Mouse (Mus musculus) MN1 (cell line): ENCODE measurements around the gene Cdc42bpa.

Source experiments
- DNase-seq: peaks from one replicate; pipeline ENCODE4 v3.0.0-alpha.2; 2016; ENCODE audit warnings: low spot score

The Cdc42bpa gene

GRCm38 (mm10) chr1:180191651-180192220 is 231.5 kb downstream of the Cdc42bpa start:
- DNase-seq, result no peak

- no peak for DNase-seq
Observed at GRCm38 (mm10) chr1:180192866-180193265, 232.6 kb downstream of the Cdc42bpa start.

- DNase-seq, result no peak
Observed at GRCm38 (mm10) chr1:180193391-180193935, 233.2 kb downstream of the Cdc42bpa start.

- DNase-seq, result no peak
Observed at GRCm38 (mm10) chr1:180194048-180194447, 233.8 kb downstream of the Cdc42bpa start.

GRCm38 (mm10) chr1:180194781-180195471 is 234.7 kb downstream of the Cdc42bpa start:
- DNase-seq, result peak; percentile 75

GRCm38 (mm10) chr1:180195703-180196381 is 235.6 kb downstream of the Cdc42bpa start:
- peak; percentile 99 for DNase-seq

GRCm38 (mm10) chr1:180196508-180196907 is 236.2 kb downstream of the Cdc42bpa start:
- no peak for DNase-seq

- no peak for DNase-seq
Observed at GRCm38 (mm10) chr1:180197956-180198355, 237.7 kb downstream of the Cdc42bpa start.

- DNase-seq, result no peak
Observed at GRCm38 (mm10) chr1:180198959-180199714, 238.9 kb downstream of the Cdc42bpa start, which contains the start of gene Coq8a. Gene Coq8a (minus strand): TSS chr1:180199602.

- no peak for DNase-seq
Observed at GRCm38 (mm10) chr1:180199715-180200050, 239.4 kb downstream of the Cdc42bpa start.

GRCm38 (mm10) chr1:180200722-180201121 is 240.4 kb downstream of the Cdc42bpa start:
- DNase-seq, result no peak

GRCm38 (mm10) chr1:180208370-180208769 is 248.1 kb downstream of the Cdc42bpa start:
- DNase-seq, result no peak

- DNase-seq, result no peak
Observed at GRCm38 (mm10) chr1:180210031-180210432, 249.8 kb downstream of the Cdc42bpa start.

GRCm38 (mm10) chr1:180210781-180211271 is 250.6 kb downstream of the Cdc42bpa start:
- no peak for DNase-seq

- DNase-seq, result no peak
Observed at GRCm38 (mm10) chr1:180212911-180213310, 252.6 kb downstream of the Cdc42bpa start.

GRCm38 (mm10) chr1:180215044-180215443 is 254.8 kb downstream of the Cdc42bpa start:
- peak; percentile 80 for DNase-seq
